Mouse (Mus musculus): Measurements from ENCODE around the gene Wdsub1. TPM values are rescaled to one million over a fixed set of nuclear protein-coding genes. Genes with fewer than 3 reads are reported as not detected.

Wdsub1 gene
- polyA plus RNA-seq (2012; ENCODE audit: insufficient read depth, low replicate concordance) = 6.0 and 10.0 TPM in 2 replicates

DNA sequence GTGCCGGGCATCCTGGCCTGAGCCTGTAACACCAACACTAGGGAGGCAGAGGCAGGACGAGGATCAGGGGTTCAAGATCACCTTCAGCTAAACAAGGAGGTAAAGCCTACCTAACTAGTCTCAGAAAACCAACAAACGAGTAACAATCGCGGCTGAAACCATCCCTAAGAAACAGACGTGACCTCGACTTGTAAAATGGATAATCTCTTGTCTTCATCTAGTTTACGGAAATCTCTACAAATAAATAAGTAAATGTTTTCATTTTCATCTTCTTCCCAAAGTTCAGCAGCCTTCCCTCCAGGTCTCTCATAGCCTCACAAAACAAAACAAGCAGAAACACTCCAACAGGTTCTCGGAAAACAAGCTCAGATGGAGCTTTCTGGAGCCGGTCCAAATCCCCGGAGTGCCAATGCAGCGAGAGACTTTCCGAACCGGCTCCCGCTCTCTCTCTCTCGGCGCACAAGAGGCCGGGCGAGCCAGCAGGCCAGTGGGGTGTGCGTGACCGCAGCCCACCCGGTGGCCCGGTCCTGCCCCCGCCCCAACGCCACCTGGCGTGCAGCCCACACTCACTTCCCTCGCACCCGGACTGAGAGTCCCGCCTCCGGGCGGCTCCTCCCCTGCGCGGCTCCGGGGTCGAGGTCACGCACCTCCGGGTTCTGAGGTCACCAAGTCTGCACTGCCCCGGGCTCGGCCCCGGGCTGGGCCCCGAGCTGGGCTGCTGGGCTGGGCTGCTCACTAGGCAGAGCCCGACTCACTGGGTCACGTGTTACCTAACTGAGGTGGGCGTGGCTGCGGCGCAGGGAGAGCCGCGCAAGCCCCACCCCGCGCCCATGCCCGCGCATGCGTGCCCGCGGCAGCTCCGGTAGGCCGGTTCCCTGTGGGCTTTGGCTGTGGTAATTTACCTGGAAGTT is at the start of gene Wdsub1:
Wdsub1 (minus strand) TSS at position 761 of the 911 bp plus-strand sequence.
- peak within 1 kb of the TSS; percentile 96 for H3K4me3 ChIP-seq (replicated peaks)
- H3K9me3 ChIP-seq = peaks cover 24% of the 10 kb centered on the region
- H3K36me3 ChIP-seq (replicated peaks; ENCODE audit: low read length) = peaks cover 28% of the 10 kb centered on the region
- peaks cover 35% of the 10 kb centered on the region for H3K4me1 ChIP-seq
- no peaks in the 10 kb centered on the region for H3K27me3 ChIP-seq (replicated peaks)
- TF ChIP-seq GATA1 (IDR thresholded peaks at IDR 0.05; ENCODE audit: borderline replicate concordance, low read length) (no peak), FLI1 (IDR thresholded peaks at IDR 0.05; ENCODE audit: low read length) (no peak)

DNA sequence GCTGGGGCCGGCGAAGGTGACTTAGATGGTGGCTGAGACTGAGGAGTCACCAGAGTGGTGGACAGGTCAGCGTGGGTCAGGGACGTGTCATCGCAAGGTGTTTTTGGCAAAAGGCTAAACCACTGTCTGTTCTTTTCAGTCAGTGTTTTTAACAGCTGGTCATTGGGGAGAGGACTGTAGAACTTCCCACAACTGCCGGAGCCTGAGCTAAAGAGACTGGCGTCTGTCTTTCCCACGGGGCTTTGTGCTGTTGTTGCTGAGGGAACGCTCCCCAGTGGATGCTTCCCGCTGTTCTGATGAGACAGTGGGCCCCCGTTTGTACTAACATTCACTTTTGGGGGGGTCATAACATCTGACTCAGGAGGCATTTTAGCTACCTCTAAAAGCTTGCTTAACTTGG is 31.2 kb upstream of the Wdsub1 start:
- Histone ChIP-seq H3K4me1 (no peaks in the 10 kb centered on the region), H3K4me3 (replicated peaks) (no peak overlapping the region), H3K9me3 (no peaks in the 10 kb centered on the region), H3K36me3 (replicated peaks; ENCODE audit: low read length) (peaks cover 88% of the 10 kb centered on the region), H3K27me3 (replicated peaks) (no peaks in the 10 kb centered on the region)
- no peak for TF ChIP-seq GATA1 (IDR thresholded peaks at IDR 0.05; ENCODE audit: borderline replicate concordance, low read length)
- TF ChIP-seq FLI1 (IDR thresholded peaks at IDR 0.05; ENCODE audit: low read length) = no peak

DNA sequence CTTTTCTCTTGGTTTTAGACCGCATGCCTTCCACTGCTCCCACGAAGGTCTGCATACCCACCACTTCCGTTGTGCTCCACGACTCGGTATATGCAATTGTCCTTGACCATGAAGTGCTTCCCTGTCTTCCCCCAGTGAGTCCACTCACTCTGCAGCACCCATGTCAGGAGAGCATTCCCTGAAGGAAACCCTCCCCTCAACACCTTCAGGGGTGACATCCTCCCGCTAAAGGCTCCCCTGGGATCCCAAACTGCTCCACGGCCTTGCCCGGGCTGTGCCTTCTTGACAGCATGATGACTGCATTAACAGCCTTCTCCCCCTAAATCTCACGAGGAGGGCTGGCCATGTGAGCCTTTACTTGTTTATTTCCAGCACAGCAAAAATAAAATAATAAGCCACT is 25.7 kb upstream of the Wdsub1 start:
- Histone ChIP-seq H3K27me3 (replicated peaks) (no peaks in the 10 kb centered on the region), H3K4me1 (peaks cover 4% of the 10 kb centered on the region; the same call in 1 of the 2 replicates), H3K4me3 (replicated peaks) (no peak overlapping the region), H3K9me3 (no peaks in the 10 kb centered on the region), H3K36me3 (replicated peaks; ENCODE audit: low read length) (peaks cover 78% of the 10 kb centered on the region)
- no peak for TF ChIP-seq GATA1 (IDR thresholded peaks at IDR 0.05; ENCODE audit: borderline replicate concordance, low read length)
- no peak for TF ChIP-seq FLI1 (IDR thresholded peaks at IDR 0.05; ENCODE audit: low read length)

DNA sequence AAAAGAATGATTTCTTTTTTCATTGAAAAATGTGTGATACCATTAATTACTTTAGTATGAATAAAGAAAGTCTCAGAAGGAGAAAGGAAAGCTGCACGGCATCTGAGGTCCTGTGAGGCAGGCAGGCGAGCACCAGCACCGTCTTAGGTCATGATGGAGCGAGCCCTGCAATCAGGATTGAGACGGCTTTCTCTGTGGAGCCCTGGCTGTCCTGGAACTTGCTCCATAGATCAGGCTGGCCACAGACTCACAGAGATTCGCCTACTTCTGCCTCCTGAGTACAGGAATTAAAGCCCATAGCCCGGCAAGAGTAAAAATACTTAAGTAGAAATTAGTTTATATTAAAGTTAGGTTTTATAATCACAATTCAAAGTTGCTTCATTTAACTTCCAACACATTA is 21.6 kb upstream of the Wdsub1 start:
- TF ChIP-seq FLI1 (IDR thresholded peaks at IDR 0.05; ENCODE audit: low read length) = no peak
- no peak for TF ChIP-seq GATA1 (IDR thresholded peaks at IDR 0.05; ENCODE audit: borderline replicate concordance, low read length)
- Histone ChIP-seq H3K36me3 (replicated peaks; ENCODE audit: low read length) (peaks cover 72% of the 10 kb centered on the region), H3K4me1 (peaks cover 4% of the 10 kb centered on the region; the same call in 1 of the 2 replicates), H3K27me3 (replicated peaks) (no peaks in the 10 kb centered on the region), H3K9me3 (no peaks in the 10 kb centered on the region), H3K4me3 (replicated peaks) (no peak overlapping the region)

DNA sequence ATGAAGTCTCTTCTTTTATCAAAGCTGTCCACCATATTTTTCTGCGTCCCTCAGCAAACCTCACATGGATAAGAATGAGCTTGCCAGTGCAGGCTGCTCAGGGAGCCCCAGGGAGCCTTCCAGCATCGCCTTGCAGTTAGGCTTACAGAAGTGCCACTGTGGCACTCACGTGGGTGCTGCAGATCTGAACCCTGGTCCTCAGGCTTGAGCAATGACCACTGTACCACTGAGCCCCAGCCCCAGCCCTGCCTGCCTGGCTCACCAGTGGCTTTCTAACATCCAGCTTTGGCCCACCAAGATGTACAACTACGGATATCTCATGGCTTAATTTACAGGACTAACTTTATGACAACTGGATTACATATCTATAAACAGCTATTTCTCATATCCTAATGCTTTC is 16.3 kb upstream of the Wdsub1 start:
- peaks cover 52% of the 10 kb centered on the region for H3K36me3 ChIP-seq (replicated peaks; ENCODE audit: low read length)

DNA sequence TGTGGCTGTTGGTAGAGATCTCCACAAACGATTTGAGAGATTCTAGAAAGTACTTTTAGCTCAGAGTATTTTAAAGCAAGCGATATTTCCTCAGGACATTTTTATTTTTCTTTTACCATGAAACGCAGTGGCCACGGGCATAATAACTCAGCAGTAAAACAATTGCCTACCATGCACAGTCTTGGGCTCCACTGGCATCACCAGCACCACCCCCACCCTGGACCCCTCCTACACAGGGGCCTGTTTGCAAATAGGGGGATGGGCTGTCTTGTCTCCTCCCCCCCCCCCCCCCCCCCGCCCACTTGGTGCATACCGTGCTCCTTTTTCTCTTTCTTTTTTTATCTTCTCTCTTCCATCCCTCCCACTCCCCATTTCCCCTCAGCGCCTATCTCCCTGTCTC is 15.7 kb upstream of the Wdsub1 start:
- Histone ChIP-seq H3K9me3 (no peaks in the 10 kb centered on the region), H3K27me3 (replicated peaks) (no peaks in the 10 kb centered on the region), H3K4me3 (replicated peaks) (no peak overlapping the region), H3K36me3 (replicated peaks; ENCODE audit: low read length) (peaks cover 48% of the 10 kb centered on the region), H3K4me1 (peaks cover 6% of the 10 kb centered on the region)
- no peak for TF ChIP-seq FLI1 (IDR thresholded peaks at IDR 0.05; ENCODE audit: low read length)
- no peak for TF ChIP-seq GATA1 (IDR thresholded peaks at IDR 0.05; ENCODE audit: borderline replicate concordance, low read length)

More for the DNA sequence above, 16.3 kb upstream of the Wdsub1 start:
- TF ChIP-seq FLI1 (IDR thresholded peaks at IDR 0.05; ENCODE audit: low read length) (no peak), GATA1 (IDR thresholded peaks at IDR 0.05; ENCODE audit: borderline replicate concordance, low read length) (no peak)
- Histone ChIP-seq H3K27me3 (replicated peaks) (no peaks in the 10 kb centered on the region), H3K4me3 (replicated peaks) (no peak overlapping the region), H3K9me3 (no peaks in the 10 kb centered on the region), H3K4me1 (peaks cover 6% of the 10 kb centered on the region)

DNA sequence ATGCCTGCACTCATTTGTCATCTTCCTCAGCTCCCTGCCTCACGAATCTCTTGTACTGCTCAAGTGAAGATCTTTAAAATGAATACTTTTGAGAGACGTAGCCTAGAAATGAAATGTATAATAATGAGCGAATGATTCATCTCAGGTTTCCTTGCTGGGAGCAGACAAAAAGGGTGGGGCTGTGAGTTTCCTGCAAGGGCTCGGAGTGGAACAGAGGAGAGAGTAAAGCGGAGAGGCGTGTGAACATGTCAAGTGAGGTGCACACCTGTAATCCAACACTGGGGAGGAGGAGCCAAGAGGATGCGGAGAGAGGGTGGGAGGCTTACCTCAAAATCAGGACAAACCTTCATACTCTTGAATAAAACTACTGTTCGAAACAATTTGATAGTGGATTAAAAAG is 14.4 kb upstream of the Wdsub1 start:
- no peaks in the 10 kb centered on the region for H3K27me3 ChIP-seq (replicated peaks)
- H3K4me3 ChIP-seq (replicated peaks) = no peak overlapping the region
- TF ChIP-seq GATA1 (IDR thresholded peaks at IDR 0.05; ENCODE audit: borderline replicate concordance, low read length) (no peak), FLI1 (IDR thresholded peaks at IDR 0.05; ENCODE audit: low read length) (no peak)
- H3K9me3 ChIP-seq = no peaks in the 10 kb centered on the region
- peaks cover 6% of the 10 kb centered on the region for H3K4me1 ChIP-seq
- peaks cover 37% of the 10 kb centered on the region for H3K36me3 ChIP-seq (replicated peaks; ENCODE audit: low read length)

DNA sequence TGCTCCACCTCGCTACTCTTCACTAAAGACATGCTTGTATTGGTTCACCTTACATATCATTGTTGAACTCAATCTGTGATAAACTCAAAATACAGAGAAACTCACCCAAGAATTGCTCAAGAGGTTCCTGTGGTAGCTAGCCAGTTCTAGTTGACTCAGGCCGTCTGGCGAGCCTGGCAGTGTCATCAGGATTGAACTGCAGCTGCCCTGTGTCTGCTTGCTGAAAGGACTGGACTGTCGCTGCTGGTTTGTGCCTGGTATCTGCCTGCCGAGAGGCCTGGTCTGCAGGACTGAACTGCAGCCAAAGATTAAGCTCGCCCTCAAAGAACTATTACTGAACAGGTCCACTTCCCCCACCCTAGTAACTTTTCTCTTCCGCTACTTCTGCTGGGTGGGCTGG is 14.0 kb upstream of the Wdsub1 start:
- Histone ChIP-seq H3K9me3 (no peaks in the 10 kb centered on the region), H3K4me1 (peaks cover 6% of the 10 kb centered on the region), H3K36me3 (replicated peaks; ENCODE audit: low read length) (peaks cover 32% of the 10 kb centered on the region), H3K4me3 (replicated peaks) (no peak overlapping the region), H3K27me3 (replicated peaks) (no peaks in the 10 kb centered on the region)
- no peak for TF ChIP-seq GATA1 (IDR thresholded peaks at IDR 0.05; ENCODE audit: borderline replicate concordance, low read length)
- no peak for TF ChIP-seq FLI1 (IDR thresholded peaks at IDR 0.05; ENCODE audit: low read length)

DNA sequence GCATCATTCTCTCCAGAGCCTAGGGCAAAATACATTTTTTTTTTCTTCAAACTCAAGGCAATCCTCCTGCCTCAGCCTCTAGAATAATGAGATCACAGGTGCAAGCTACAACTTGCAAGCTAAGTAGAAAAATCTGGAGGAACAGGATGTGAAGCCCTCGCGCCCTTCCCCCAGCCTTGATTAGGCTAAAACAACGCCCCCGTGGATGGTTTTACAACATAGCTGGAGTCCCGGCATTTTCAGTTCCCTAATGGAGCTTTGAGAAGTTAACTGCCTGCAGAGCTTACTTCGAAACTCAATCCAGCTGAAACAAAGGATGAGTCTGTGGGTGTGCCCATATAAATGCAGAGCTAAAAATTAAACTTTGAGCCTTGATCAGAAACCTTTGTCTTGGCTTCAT is 7.3 kb upstream of the Wdsub1 start:
- H3K9me3 ChIP-seq = no peaks in the 10 kb centered on the region
- H3K36me3 ChIP-seq (replicated peaks; ENCODE audit: low read length) = no peaks in the 10 kb centered on the region
- H3K27me3 ChIP-seq (replicated peaks) = no peaks in the 10 kb centered on the region
- H3K4me1 ChIP-seq = peaks cover 3% of the 10 kb centered on the region
- H3K4me3 ChIP-seq (replicated peaks) = no peak overlapping the region
- TF ChIP-seq GATA1 (IDR thresholded peaks at IDR 0.05; ENCODE audit: borderline replicate concordance, low read length) (no peak), FLI1 (IDR thresholded peaks at IDR 0.05; ENCODE audit: low read length) (no peak)

DNA sequence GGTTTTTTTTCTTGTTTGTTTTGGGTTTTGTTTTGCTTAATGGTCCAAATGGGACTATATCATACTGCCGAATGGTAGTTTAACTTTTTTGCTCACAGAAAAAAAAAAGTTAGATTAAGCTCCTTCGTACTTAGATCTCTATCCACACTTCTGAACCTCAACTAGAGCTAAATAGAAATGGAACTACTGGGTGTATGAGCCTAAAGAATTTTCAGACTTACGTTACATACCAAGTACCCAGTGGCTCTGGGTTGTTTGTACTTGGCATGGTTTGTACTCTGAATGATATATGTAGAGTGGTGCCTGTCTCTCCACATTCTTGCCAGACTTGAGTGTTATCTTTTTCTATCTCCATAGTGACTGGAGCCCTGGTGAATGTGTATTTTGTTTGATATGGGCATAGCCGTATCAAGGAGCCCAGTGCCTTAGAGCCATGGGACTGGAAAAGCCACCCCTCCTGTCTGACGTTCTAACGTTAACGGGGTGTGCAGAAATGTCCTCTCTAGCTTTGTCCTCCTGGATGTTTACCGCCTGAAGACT is 421 bp upstream of the Wdsub1 start:
- TF ChIP-seq GATA1 (IDR thresholded peaks at IDR 0.05; ENCODE audit: borderline replicate concordance, low read length) (no peak), FLI1 (IDR thresholded peaks at IDR 0.05; ENCODE audit: low read length) (no peak)
- Histone ChIP-seq H3K27me3 (replicated peaks) (no peaks in the 10 kb centered on the region), H3K36me3 (replicated peaks; ENCODE audit: low read length) (peaks cover 23% of the 10 kb centered on the region), H3K4me3 (replicated peaks) (peak overlapping the region; percentile 96), H3K9me3 (peaks cover 21% of the 10 kb centered on the region), H3K4me1 (peaks cover 31% of the 10 kb centered on the region)
